Mouse (Mus musculus): ENCODE data around the gene Lgals3bp. TPM values are rescaled to one million over a fixed set of nuclear protein-coding genes. Genes with fewer than 3 reads are reported as not detected.

The Lgals3bp gene
- polyA plus RNA-seq, 1 experiment from 2014 or later, result 1.2 TPM

DNA sequence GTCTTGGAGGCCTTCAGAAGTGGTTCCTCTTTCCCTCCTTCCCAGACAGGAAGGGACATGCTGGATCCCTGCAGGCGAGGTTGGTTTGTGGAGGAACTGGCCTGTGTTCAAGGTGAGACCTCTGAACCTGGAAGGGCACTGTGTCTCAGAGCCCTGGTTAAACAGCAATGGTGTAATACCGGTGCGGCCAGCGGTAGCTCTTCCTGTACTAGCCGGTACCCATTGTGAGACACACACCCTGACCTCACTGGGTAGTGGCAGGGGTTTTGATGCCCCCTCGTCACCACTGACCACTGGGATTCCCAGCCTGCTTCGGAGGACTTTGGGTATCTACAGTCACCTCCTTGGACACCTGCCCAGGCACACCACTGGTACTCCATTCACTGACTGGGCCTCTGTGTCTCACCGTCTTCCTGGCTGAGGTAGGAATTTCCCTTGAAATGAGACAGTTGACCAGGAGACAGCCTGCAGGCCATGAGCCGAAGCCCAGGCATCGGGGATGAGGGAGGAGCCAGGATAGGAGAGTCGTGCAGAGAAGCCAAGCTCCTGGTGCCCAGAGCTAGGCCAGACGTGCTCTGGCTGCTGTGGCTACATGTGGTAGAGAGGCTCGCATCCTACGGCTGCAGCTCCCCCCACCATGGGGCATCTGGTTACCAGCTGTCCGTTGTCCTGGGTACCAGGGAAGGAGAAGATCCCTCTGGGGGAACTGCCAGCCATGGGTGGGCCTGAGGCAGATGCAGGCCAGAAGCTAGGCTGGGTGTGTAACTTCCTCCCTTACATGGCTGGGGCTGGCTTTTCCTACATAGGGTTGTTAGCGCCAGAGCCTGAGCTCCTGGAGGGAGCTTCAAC lies 29.4 kb upstream of the Lgals3bp start:
- Histone ChIP-seq H3K9ac (peak overlapping the region; percentile 17; the same call in 1 of the 2 replicates), H3K4me1 (peaks cover 39% of the 10 kb centered on the region), H3K27me3 (peaks cover 27% of the 10 kb centered on the region), H3K4me3 (replicated peaks) (no peak overlapping the region), H3K27ac (no peak overlapping the region), H3K4me2 (no peak overlapping the region), H3K36me3 (replicated peaks) (no peaks in the 10 kb centered on the region), H3K9me3 (no peaks in the 10 kb centered on the region)
- WGBS, result 78% methylated on average over 16 of the region's 16 CpGs
- no peak for ATAC-seq (ENCODE audit: low FRiP score)

DNA sequence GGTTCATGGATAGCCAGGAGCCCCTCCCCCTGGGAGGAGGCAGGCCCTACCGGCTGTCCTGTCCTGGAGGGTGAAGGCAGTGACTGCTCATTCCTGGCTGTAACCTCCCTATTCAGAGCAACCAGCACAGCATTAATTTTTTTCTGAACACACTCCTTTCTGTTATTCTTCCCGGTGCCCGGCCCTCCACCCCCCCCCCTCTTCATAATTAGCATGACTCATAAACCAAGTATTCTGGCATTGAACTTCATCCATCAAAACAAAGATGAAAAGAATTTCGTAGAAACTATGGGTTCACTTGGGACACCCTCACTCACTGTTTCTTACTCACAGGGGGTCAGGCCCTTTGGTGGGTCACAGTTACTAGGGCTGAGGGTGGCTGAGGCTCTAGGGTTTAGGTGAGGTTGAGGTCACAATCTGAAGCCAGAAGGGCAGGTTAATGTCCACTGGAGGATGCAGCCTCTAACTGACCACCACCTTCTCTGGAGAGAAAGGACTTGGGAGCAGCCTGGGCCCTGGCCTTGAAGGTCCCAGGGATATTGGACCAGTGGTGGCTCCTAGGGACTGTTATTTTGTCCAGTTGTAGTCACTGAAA lies 28.5 kb upstream of the Lgals3bp start:
- ATAC-seq (ENCODE audit: low FRiP score), result no peak
- WGBS, result 45% methylated on average over 4 of the region's 4 CpGs
- Histone ChIP-seq H3K27ac (no peak overlapping the region), H3K9ac (no peak overlapping the region), H3K36me3 (replicated peaks) (no peaks in the 10 kb centered on the region), H3K4me2 (no peak overlapping the region), H3K27me3 (peaks cover 27% of the 10 kb centered on the region), H3K4me1 (peaks cover 38% of the 10 kb centered on the region), H3K9me3 (no peaks in the 10 kb centered on the region), H3K4me3 (replicated peaks) (no peak overlapping the region)

DNA sequence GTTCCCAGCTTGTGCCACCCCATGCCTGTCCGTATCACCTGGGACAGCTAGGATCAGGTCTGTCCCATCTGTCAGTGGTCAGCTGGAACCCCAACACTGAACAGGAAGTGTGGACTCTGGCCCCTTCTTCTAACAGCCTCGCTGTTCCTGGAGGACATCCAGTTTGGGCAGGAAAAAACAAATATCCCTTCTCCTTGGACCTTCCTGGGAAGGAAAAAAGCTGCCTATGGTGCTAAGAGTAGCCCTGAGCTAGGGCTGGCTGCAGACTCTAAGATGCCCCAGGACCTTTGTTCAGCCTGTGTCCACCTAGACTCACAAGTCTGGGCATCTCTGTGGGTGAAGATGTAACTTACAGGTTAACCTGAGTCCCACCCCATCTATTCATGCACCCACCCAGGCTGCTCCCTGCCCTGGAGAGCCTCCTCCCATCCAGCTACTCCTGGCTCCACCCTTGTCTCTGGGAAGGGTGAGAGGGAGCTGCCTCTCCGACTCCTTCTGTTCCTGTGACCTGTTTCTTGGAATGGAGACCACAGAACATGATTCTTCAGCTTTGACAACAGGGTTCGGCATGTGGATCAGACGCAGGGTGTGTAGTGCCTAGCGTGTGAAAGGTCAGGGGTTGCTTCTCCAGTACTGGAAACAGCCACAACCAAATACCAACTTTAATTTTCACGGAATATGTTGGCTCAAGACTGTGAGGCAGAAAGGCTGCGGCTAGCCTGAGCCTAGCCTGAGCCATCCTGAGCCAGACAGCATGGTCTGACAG lies 27.2 kb upstream of the Lgals3bp start:
- H3K36me3 ChIP-seq (replicated peaks), result no peaks in the 10 kb centered on the region
- H3K4me3 ChIP-seq (replicated peaks), result peak overlapping the region; percentile 0; the same call in 1 of the 2 replicates
- peak overlapping the region; percentile 38 for H3K4me2 ChIP-seq
- no peak for ATAC-seq (ENCODE audit: low FRiP score)
- peaks cover 37% of the 10 kb centered on the region for H3K4me1 ChIP-seq
- peaks cover 18% of the 10 kb centered on the region for H3K27me3 ChIP-seq
- no peak overlapping the region for H3K9ac ChIP-seq
- no peak overlapping the region for H3K27ac ChIP-seq
- H3K9me3 ChIP-seq, result no peaks in the 10 kb centered on the region
- 60% methylated on average over 8 of the region's 8 CpGs for WGBS

DNA sequence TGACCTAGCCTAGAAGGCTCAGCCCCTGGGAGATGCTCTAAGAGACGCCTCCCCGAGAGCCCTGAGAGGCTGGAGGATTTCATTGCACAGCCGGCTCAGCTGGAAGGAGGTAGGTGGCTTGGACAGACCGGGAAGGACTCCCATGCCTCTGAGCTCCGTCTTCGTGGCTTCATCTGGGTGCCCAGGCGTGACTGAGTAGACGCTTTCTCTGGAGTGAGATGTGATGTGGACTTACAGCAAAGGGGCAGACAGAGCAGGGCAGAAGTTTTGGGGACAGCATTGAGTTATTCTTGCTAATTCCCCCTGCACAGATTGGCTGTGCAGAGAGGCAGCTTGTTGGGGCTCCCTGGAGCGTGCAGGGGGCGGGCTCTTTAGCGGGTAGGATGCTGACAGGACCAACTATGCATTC lies 26.6 kb upstream of the Lgals3bp start:
- Histone ChIP-seq H3K27ac (no peak overlapping the region), H3K4me3 (replicated peaks) (peak overlapping the region; percentile 0), H3K36me3 (replicated peaks) (no peaks in the 10 kb centered on the region), H3K4me2 (peak overlapping the region; percentile 38), H3K4me1 (peaks cover 37% of the 10 kb centered on the region), H3K9me3 (no peaks in the 10 kb centered on the region), H3K27me3 (peaks cover 18% of the 10 kb centered on the region), H3K9ac (peak overlapping the region; percentile 9; the same call in 1 of the 2 replicates)
- ATAC-seq (ENCODE audit: low FRiP score), result no peak
- WGBS, result 8% methylated on average over 11 of the region's 11 CpGs

DNA sequence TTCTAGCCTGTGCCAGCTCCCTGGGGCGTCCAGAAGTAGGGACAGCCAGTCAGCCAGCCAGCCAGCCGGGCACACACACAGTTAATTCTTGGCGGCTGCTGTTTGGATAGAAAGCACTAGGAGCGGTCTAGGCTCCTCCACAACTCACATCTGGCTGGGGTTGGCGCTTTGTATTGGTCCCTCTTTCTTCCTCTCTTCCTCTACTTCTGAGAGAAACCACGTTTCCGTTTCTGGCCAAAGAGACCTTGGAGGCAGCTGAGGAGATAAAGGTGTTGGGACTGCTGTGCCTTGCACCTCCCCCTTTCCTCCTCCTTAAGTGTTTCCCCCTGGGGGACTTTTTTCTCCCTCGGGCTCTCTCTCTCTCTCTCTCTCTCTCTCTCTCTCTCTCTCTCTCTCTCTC lies 26.1 kb upstream of the Lgals3bp start, which contains the start of gene C1qtnf1:
TSS of gene C1qtnf1 (plus strand) at position 218 of the 400 bp plus-strand sequence.
- H3K27me3 ChIP-seq, result peaks cover 18% of the 10 kb centered on the region
- no peak within 1 kb of the TSS for H3K27ac ChIP-seq
- peak within 1 kb of the TSS; percentile 0 for H3K4me3 ChIP-seq (replicated peaks)

DNA sequence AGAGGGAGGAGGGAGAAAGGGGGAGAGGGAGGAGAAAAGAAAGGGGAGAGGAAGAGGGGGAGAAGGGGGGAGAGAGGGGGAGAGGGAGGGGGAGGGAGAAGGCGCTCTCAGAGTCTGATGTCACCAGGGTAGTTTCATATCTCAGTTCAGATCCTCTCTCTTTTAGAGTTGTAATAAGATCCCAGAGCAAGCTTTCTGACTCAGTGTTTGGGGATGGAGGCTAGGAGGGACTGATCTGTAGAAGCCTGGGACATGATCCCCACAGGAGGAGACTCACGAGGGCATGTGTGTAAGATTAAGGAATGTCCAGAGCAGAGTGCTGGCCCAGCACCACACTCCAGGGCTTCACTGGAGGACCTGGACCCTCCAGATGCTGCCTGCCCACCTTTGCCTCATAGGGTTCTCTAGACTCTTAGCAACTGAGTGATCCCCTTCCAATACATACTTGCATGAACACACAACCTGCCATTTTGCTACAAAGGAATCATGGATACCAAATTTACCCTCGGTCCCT lies 25.4 kb upstream of the Lgals3bp start:
- WGBS, result 55% methylated on average over 3 of the region's 3 CpGs
- no peak overlapping the region for H3K27ac ChIP-seq
- no peak overlapping the region for H3K4me3 ChIP-seq (replicated peaks)
- no peak overlapping the region for H3K9ac ChIP-seq
- H3K36me3 ChIP-seq (replicated peaks), result no peaks in the 10 kb centered on the region
- H3K9me3 ChIP-seq, result no peaks in the 10 kb centered on the region
- H3K4me2 ChIP-seq, result no peak overlapping the region; the same call in 1 of the 2 replicates
- peaks cover 18% of the 10 kb centered on the region for H3K27me3 ChIP-seq
- peaks cover 35% of the 10 kb centered on the region for H3K4me1 ChIP-seq
- no peak for ATAC-seq (ENCODE audit: low FRiP score)

More for the DNA sequence above, 26.1 kb upstream of the Lgals3bp start, which contains the start of gene C1qtnf1:
- Histone ChIP-seq H3K4me2 (peak within 1 kb of the TSS; percentile 38), H3K9me3 (no peaks in the 10 kb centered on the region), H3K4me1 (peaks cover 35% of the 10 kb centered on the region), H3K9ac (peak within 1 kb of the TSS; percentile 9; the same call in 1 of the 2 replicates), H3K36me3 (replicated peaks) (no peaks in the 10 kb centered on the region)
- WGBS, result under 1% methylated on average over 8 of the region's 8 CpGs
- ATAC-seq (ENCODE audit: low FRiP score), result no peak

DNA sequence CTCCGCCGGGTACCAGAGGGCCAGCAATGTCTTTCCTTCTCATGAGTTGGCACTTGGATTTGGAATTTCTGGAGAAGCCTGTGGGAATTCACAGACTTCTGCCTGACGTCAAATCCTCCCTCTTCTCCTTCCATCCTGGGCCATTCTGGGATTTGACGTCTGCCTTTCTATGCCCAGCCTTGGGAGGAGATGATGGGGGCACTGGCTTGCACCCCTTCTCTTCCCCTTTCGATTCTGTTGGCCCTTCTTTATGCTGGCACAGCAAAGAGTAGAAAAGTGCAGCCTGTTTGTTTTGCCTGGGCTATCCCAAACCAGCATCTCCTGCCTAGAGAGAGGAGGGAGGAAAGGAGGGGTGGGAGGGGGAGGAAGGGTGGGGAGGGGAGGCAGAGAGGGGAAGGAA lies 24.9 kb upstream of the Lgals3bp start:
- Histone ChIP-seq H3K9ac (no peak overlapping the region), H3K36me3 (replicated peaks) (no peaks in the 10 kb centered on the region), H3K27ac (no peak overlapping the region), H3K4me2 (no peak overlapping the region), H3K9me3 (no peaks in the 10 kb centered on the region), H3K27me3 (peaks cover 18% of the 10 kb centered on the region), H3K4me1 (peaks cover 35% of the 10 kb centered on the region), H3K4me3 (replicated peaks) (no peak overlapping the region)
- ATAC-seq (ENCODE audit: low FRiP score), result no peak
- 75% methylated on average over 5 of the region's 5 CpGs for WGBS

DNA sequence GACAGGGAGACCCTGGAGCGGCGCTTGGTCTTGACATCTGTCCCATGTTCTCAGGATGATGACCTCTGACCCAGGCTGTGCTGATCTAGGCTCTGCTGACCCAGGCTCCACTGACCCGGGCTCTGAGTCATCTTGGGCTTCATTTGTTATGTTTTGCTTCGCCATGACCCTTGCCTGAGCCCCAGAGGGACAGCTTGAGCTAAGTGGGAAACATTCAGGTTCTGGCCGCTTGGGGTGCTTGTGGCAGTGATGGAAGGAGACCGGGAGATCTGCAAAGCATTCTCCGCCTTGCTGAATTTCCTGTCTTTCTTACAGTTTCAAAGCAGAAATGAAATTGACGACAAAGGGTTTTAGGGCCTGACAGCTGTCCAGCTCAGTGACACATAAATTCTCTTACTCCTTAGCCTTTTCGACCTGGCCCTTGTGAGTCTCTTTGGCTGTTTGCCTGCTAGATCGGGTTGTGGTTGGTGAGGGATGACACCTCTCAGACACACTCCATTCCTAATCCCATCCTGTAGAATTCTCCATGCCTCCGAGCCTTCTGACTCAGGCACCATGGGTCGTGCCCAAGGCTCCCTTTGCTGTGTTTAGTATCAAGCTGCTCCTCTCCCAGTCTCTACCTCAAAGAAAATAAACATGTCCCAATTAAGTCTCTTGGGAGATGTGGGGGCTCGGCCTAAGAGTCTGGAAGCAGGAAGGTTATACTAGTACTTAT lies 22.9 kb upstream of the Lgals3bp start:
- no peak overlapping the region for H3K9ac ChIP-seq
- WGBS, result 73% methylated on average over 13 of the region's 13 CpGs
- H3K4me1 ChIP-seq, result peaks cover 31% of the 10 kb centered on the region
- H3K4me2 ChIP-seq, result no peak overlapping the region
- no peak for ATAC-seq (ENCODE audit: low FRiP score)
- no peaks in the 10 kb centered on the region for H3K36me3 ChIP-seq (replicated peaks)
- H3K4me3 ChIP-seq (replicated peaks), result no peak overlapping the region
- no peaks in the 10 kb centered on the region for H3K9me3 ChIP-seq
- no peak overlapping the region for H3K27ac ChIP-seq
- H3K27me3 ChIP-seq, result peaks cover 18% of the 10 kb centered on the region

DNA sequence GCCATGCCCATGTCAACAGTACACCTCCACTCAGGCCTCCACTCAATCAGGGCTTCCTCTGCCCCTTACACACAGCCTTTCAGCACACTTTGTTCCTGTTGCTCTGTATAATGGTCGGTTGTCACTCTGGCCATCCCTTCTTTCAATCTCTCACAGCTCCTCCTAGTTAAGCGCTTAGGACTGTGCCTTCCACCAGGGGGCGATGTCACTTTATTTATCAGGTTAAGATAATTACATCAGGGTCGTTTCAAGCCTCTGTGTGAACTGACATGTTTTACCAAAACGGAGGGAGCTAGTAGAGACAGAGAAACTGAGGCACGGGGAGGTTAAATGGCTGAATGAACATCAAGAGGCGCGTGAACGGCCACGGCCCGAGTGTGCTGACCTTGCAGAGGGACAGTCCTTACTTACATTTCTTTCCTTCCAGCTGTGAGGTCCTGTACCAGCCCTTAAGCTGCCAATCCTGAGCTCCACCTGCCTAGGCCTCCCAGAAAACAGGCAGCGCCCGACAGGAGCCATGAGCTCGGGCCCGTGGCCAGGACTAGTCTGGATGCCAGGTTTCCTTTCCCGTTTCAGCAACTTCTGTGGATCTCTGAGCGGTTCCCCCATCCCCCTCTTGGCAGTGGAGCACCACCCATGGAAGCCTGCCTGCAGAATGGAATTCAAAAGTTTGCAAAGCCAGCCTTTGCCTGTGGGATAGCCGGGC lies 21.5 kb upstream of the Lgals3bp start:
- 0 out of 2 replicates have a peak, but pooled peaks have one; percentile 36 for ATAC-seq (ENCODE audit: low FRiP score)
- H3K4me3 ChIP-seq (replicated peaks), result no peak overlapping the region
- H3K27ac ChIP-seq, result 0 out of 2 replicates have a peak overlapping the region, but pooled peaks have one; percentile 25
- no peaks in the 10 kb centered on the region for H3K9me3 ChIP-seq
- peak overlapping the region; percentile 37 for H3K4me2 ChIP-seq
- peak overlapping the region; percentile 25; the same call in 1 of the 2 replicates for H3K9ac ChIP-seq
- H3K4me1 ChIP-seq, result peaks cover 30% of the 10 kb centered on the region
- no peaks in the 10 kb centered on the region for H3K36me3 ChIP-seq (replicated peaks)
- 6% methylated on average over 18 of the region's 18 CpGs for WGBS
- H3K27me3 ChIP-seq, result peaks cover 18% of the 10 kb centered on the region

DNA sequence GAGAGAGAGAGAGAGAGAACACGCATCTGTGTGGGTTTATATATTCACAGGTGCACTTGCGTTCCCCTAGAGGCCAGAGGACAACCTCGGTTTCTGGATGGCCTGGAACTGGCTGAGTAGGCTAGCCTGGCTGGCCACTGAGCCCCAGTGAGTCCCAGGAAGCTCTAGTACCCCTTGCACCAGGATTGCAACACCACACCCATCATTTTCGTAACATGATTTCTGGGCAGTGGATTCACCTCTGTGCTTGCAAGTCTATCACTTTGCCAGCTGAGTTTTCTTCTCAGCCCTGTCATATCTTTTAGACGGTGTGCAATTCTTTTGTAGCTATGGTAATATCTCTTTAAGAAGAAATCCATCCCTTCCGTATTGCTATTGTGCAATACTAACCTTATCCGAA lies 18.4 kb upstream of the Lgals3bp start:
- ATAC-seq (ENCODE audit: low FRiP score), result no peak
- peaks cover 38% of the 10 kb centered on the region for H3K4me1 ChIP-seq
- 85% methylated on average over 7 of the region's 7 CpGs for WGBS
- H3K27me3 ChIP-seq, result no peaks in the 10 kb centered on the region; the same call in none of the 2 replicates
- H3K9ac ChIP-seq, result no peak overlapping the region
- no peaks in the 10 kb centered on the region for H3K9me3 ChIP-seq
- peaks cover 6% of the 10 kb centered on the region for H3K36me3 ChIP-seq (replicated peaks)
- no peak overlapping the region for H3K4me3 ChIP-seq (replicated peaks)
- no peak overlapping the region for H3K4me2 ChIP-seq
- H3K27ac ChIP-seq, result no peak overlapping the region

Data from forebrain, embryonic 12.5 days (tissue).